Mouse (Mus musculus) urinary bladder, adult 18-20 months (tissue): Measurements from ENCODE around the gene Hist1h2aa.

Experiments used
- DNase-seq, 2 experiments: peaks; one replicate each; pipeline ENCODE4 v3.0.0; 2022; ENCODE audit warnings: low spot score in 2 of 2, mixed read lengths in 2 of 2

The Hist1h2aa gene

GRCm38 (mm10) chr13:23942861-23943260, 8.6 kb downstream of the Hist1h2aa start:
- no peak for DNase-seq

- no peak for DNase-seq
Observed at GRCm38 (mm10) chr13:23946254-23946653, 12.0 kb downstream of the Hist1h2aa start.

GRCm38 (mm10) chr13:23949484-23950246, 15.4 kb downstream of the Hist1h2aa start:
- DNase-seq: no peak

- DNase-seq: peak in 1 of 2 experiments; percentile 6
Observed at GRCm38 (mm10) chr13:23950928-23951327, 16.7 kb downstream of the Hist1h2aa start.

- DNase-seq: no peak
Observed at GRCm38 (mm10) chr13:23959776-23960175, 25.5 kb downstream of the Hist1h2aa start.

GRCm38 (mm10) chr13:23964909-23965308, 30.6 kb downstream of the Hist1h2aa start:
- DNase-seq: no peak

GRCm38 (mm10) chr13:23971870-23972269, 37.6 kb downstream of the Hist1h2aa start:
- DNase-seq: no peak

GRCm38 (mm10) chr13:23972271-23972670, 38.0 kb downstream of the Hist1h2aa start:
- DNase-seq: no peak
